Mouse (Mus musculus): Measurements from ENCODE around the gene Sox5.

Gene Sox5

GRCm38 (mm10) chr6:143832483-143833181 lies 949.1 kb downstream of the Sox5 start:
- no peak for DNase-seq

DNA sequence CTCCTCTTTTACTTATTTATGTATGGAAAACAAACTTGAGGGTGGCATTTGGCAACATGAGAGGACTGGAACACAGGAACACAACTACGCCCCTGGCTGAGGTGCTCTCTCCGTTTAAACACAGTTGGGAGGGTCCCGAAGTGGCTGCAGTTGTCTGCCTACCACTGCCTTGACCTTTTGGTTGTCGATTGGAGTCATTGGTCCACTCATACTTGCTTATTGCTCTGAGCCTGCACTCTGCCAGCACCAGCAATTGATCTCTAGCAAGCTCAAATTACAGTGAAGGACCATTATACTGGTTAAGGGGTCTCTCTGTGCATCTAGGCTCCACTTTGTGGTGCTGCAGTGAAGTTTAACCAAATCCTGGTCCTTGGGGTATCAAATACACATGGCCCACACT lies 950.5 kb downstream of the Sox5 start:
- DNase-seq, result no peak

GRCm38 (mm10) chr6:143830131-143830530 lies 951.6 kb downstream of the Sox5 start:
- DNase-seq, result no peak

GRCm38 (mm10) chr6:143826786-143827185 lies 955.0 kb downstream of the Sox5 start:
- DNase-seq, result no peak

GRCm38 (mm10) chr6:143825966-143826365 lies 955.8 kb downstream of the Sox5 start:
- DNase-seq, result no peak

DNA sequence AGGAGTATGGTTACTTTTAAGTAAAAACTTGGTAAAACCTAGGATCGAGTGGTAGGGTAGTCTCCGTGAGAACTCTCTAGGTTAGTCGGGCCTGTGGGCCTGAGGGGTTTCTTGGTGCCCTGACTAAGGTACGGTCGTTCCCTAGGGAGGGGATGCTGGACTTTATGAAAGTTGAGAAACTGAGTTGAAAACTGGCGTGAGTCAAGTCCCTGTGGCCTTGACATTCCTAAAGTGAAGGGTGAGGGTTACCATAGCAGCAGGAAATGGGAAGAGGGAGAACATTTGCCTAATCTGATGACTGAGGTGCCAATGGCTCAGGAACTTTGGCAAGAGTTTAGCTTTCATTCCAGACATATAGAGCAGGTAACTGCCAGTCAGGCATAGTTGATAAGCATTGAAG lies 956.7 kb downstream of the Sox5 start:
- DNase-seq, result no peak

- DNase-seq, result no peak
These were observed 993.3 kb downstream of the Sox5 start for GRCm38 (mm10) chr6:143788446-143788845.

- DNase-seq, result no peak
These were observed 994.4 kb downstream of the Sox5 start for GRCm38 (mm10) chr6:143787360-143787759.

- no peak for DNase-seq
These were observed 996.1 kb downstream of the Sox5 start for GRCm38 (mm10) chr6:143785685-143786084.

Measured in B cell, adult 2 months (primary cell).